Mouse (Mus musculus): ENCODE data around the gene Zcchc17.

Gene Zcchc17

GRCm38 (mm10) chr4:130318122-130318521 is 41.6 kb downstream of the Zcchc17 start:
- DNase-seq (ENCODE audit: low spot score in 2 of 2): no peak

- no peak for DNase-seq (ENCODE audit: low spot score in 2 of 2)
These were observed 43.1 kb downstream of the Zcchc17 start for GRCm38 (mm10) chr4:130316691-130317090.

- DNase-seq (ENCODE audit: low spot score in 2 of 2): no peak
These were observed 43.8 kb downstream of the Zcchc17 start for GRCm38 (mm10) chr4:130315771-130316527.

- no peak for DNase-seq (ENCODE audit: low spot score in 2 of 2)
These were observed 46.2 kb downstream of the Zcchc17 start for GRCm38 (mm10) chr4:130313552-130313951.

GRCm38 (mm10) chr4:130312526-130312925 is 47.2 kb downstream of the Zcchc17 start:
- DNase-seq (ENCODE audit: low spot score in 2 of 2): no peak

GRCm38 (mm10) chr4:130309254-130309653 is 50.5 kb downstream of the Zcchc17 start:
- no peak for DNase-seq (ENCODE audit: low spot score in 2 of 2)

GRCm38 (mm10) chr4:130308231-130309081 is 51.3 kb downstream of the Zcchc17 start, which contains the start of the genes Fabp3 and Gm10570:
Fabp3 (plus strand) TSS chr4:130308595.
Gm10570 (minus strand) TSS chr4:130308674.
- peak; percentile 47 to 84 for DNase-seq (ENCODE audit: low spot score in 2 of 2)

GRCm38 (mm10) chr4:130307851-130308230 is 51.9 kb downstream of the Zcchc17 start:
- DNase-seq (ENCODE audit: low spot score in 2 of 2): peak in 1 of 2 experiments; percentile 49

- no peak for DNase-seq (ENCODE audit: low spot score in 2 of 2)
These were observed 52.7 kb downstream of the Zcchc17 start for GRCm38 (mm10) chr4:130306796-130307630.

GRCm38 (mm10) chr4:130304746-130305145 is 55.0 kb downstream of the Zcchc17 start:
- no peak for DNase-seq (ENCODE audit: low spot score in 2 of 2)

- DNase-seq (ENCODE audit: low spot score in 2 of 2): no peak
These were observed 57.4 kb downstream of the Zcchc17 start for GRCm38 (mm10) chr4:130302285-130302870.

- DNase-seq (ENCODE audit: low spot score in 2 of 2): no peak
These were observed 60.1 kb downstream of the Zcchc17 start for GRCm38 (mm10) chr4:130299629-130300018.

GRCm38 (mm10) chr4:130298877-130299628 is 60.7 kb downstream of the Zcchc17 start:
- no peak for DNase-seq (ENCODE audit: low spot score in 2 of 2)

- no peak for DNase-seq (ENCODE audit: low spot score in 2 of 2)
These were observed 62.6 kb downstream of the Zcchc17 start for GRCm38 (mm10) chr4:130297123-130297529.

- DNase-seq (ENCODE audit: low spot score in 2 of 2): no peak
These were observed 63.3 kb downstream of the Zcchc17 start for GRCm38 (mm10) chr4:130296243-130296965.

- no peak for DNase-seq (ENCODE audit: low spot score in 2 of 2)
These were observed 64.5 kb downstream of the Zcchc17 start for GRCm38 (mm10) chr4:130295047-130295745.

GRCm38 (mm10) chr4:130294513-130294912 is 65.2 kb downstream of the Zcchc17 start:
- DNase-seq (ENCODE audit: low spot score in 2 of 2): no peak

- peak in 1 of 2 experiments; percentile 75 for DNase-seq (ENCODE audit: low spot score in 2 of 2)
These were observed 67.5 kb downstream of the Zcchc17 start for GRCm38 (mm10) chr4:130292271-130292670.

- no peak for DNase-seq (ENCODE audit: low spot score in 2 of 2)
These were observed 69.9 kb downstream of the Zcchc17 start for GRCm38 (mm10) chr4:130289824-130290223.

All from left cerebral cortex, adult 9 months (tissue).